Mouse (Mus musculus) liver, embryonic 15.5 days (tissue): ENCODE results near the gene Zfp146. TPM values are rescaled to one million over a fixed set of nuclear protein-coding genes. Genes with fewer than 3 reads are reported as not detected.

Experiments
- ATAC-seq: fragments of 200-750 bp; cut with Nextera tagmentation; 2 replicates; pipeline ENCODE4 v1.8.0; 2017; ENCODE audit warnings: moderate number of reproducible peaks, mild to moderate bottlenecking, moderate library complexity; ENCODE audit not compliant: insufficient read depth
- H3K27ac ChIP-seq: fragments of 300-500 bp; sonication (generic); replicated peaks from 2 replicates; pipeline ENCODE4 v1.5.1; 2015; ENCODE audit warnings: mild to moderate bottlenecking, inconsistent platforms
- H3K27me3 ChIP-seq: fragments of 300-500 bp; sonication (generic); 2 replicates; pipeline ENCODE4 v1.6.1; 2015; ENCODE audit warnings: mild to moderate bottlenecking, inconsistent platforms
- H3K36me3 ChIP-seq: fragments of 300-500 bp; sonication (generic); replicated peaks from 2 replicates; pipeline ENCODE4 v1.6.1; 2015; ENCODE audit warnings: moderate library complexity, mild to moderate bottlenecking, inconsistent platforms
- H3K4me1 ChIP-seq: fragments of 300-500 bp; sonication (generic); replicated peaks from 2 replicates; pipeline ENCODE4 v1.6.1; 2015; ENCODE audit warnings: inconsistent platforms
- H3K4me2 ChIP-seq: fragments of 300-500 bp; sonication (generic); 2 replicates; pipeline ENCODE4 v1.6.1; 2015; ENCODE audit warnings: moderate library complexity, mild to moderate bottlenecking, inconsistent platforms
- H3K4me3 ChIP-seq: fragments of 300-500 bp; sonication (generic); replicated peaks from 2 replicates; pipeline ENCODE4 v1.5.1; 2015; ENCODE audit warnings: mild to moderate bottlenecking, inconsistent platforms
- H3K9ac ChIP-seq: fragments of 300-500 bp; sonication (generic); 2 replicates; pipeline ENCODE4 v1.6.1; 2015; ENCODE audit warnings: moderate library complexity, mild to moderate bottlenecking, inconsistent platforms
- H3K9me3 ChIP-seq: fragments of 300-500 bp; sonication (generic); replicated peaks from 2 replicates; pipeline ENCODE4 v1.6.1; 2016; ENCODE audit warnings: inconsistent platforms
- WGBS: fragments of 180-500 bp; shearing (Covaris S2); methylation state at CpG from one replicate; pipeline ENCODE4 v1.1.7; 2015; ENCODE audit warnings: mixed read lengths; ENCODE audit not compliant: insufficient replicate concordance; 5-methylcytosine and 5-hydroxymethylcytosine counted together
- polyA plus RNA-seq: library from polyadenylated mRNA; unstranded; fragments of >200 nt; fragmentation: Nextera tagmentation; extraction: Ambion mirVana; gene quantifications from 2 replicates; pipeline ENCODE4 v1.2.1, GENCODE M21; 2015

Zfp146 gene
- polyA plus RNA-seq, 1 experiment from 2014 or later = 4.5 TPM

GRCm38 (mm10) chr7:30200200-30200599, 30.6 kb upstream of the Zfp146 start:
- 75% methylated on average over 5 of the region's 5 CpGs for WGBS

DNA sequence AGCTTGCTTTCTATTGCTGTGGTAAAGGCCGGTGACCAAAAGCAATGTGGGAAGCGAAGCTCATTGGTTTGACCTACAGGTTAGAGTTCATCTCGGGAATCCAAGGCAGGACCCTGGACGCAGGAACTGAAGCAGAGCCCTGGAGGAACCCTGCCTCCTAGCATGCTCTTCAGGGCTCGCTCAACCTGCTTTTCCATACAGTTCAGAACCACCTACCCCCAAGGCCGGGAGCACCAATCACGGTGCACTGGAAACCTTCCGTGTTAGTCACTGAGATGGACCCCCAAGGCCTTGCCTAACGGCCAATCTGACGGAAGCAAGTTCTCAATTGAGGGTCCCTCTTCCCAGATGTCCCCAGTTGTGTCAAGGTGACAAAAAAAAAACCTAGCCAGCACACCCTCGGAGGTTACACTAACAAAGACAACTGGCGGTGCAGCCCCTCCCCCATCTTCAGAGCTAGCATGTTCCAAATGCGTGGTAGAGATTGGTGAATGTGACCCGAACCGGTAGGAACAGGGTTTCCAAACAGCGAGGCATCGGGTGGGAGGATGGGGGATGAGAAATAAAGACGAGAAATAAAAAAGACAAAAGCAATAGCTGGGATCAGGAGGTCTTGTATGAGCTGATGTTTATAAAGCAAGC, 30.1 kb upstream of the Zfp146 start:
- Histone ChIP-seq H3K27me3 (no peaks in the 10 kb centered on the region), H3K9me3 (no peaks in the 10 kb centered on the region), H3K9ac (no peak overlapping the region), H3K4me3 (no peak overlapping the region), H3K36me3 (no peaks in the 10 kb centered on the region), H3K4me1 (peaks cover 34% of the 10 kb centered on the region), H3K4me2 (no peak overlapping the region), H3K27ac (no peak overlapping the region)
- 64% methylated on average over 18 of the region's 18 CpGs for WGBS
- ATAC-seq = no peak

More at GRCm38 (mm10) chr7:30200200-30200599, 30.6 kb upstream of the Zfp146 start:
- Histone ChIP-seq H3K9me3 (no peaks in the 10 kb centered on the region), H3K36me3 (no peaks in the 10 kb centered on the region), H3K9ac (no peak overlapping the region), H3K4me1 (peaks cover 35% of the 10 kb centered on the region), H3K27ac (no peak overlapping the region), H3K27me3 (no peaks in the 10 kb centered on the region), H3K4me2 (no peak overlapping the region), H3K4me3 (no peak overlapping the region)
- no peak for ATAC-seq

GRCm38 (mm10) chr7:30198481-30198971, 29.0 kb upstream of the Zfp146 start, which contains the start of gene Capns1:
TSS of gene Capns1 (minus strand) at chr7:30198811.
- Histone ChIP-seq H3K27me3 (no peaks in the 10 kb centered on the region), H3K4me2 (peak within 1 kb of the TSS; percentile 31; the same call in 1 of the 2 replicates), H3K9ac (no peak within 1 kb of the TSS), H3K4me1 (peaks cover 40% of the 10 kb centered on the region), H3K9me3 (no peaks in the 10 kb centered on the region), H3K36me3 (no peaks in the 10 kb centered on the region), H3K4me3 (no peak within 1 kb of the TSS), H3K27ac (no peak within 1 kb of the TSS)
- 5% methylated on average over 8 of the region's 8 CpGs for WGBS
- ATAC-seq = no peak

DNA sequence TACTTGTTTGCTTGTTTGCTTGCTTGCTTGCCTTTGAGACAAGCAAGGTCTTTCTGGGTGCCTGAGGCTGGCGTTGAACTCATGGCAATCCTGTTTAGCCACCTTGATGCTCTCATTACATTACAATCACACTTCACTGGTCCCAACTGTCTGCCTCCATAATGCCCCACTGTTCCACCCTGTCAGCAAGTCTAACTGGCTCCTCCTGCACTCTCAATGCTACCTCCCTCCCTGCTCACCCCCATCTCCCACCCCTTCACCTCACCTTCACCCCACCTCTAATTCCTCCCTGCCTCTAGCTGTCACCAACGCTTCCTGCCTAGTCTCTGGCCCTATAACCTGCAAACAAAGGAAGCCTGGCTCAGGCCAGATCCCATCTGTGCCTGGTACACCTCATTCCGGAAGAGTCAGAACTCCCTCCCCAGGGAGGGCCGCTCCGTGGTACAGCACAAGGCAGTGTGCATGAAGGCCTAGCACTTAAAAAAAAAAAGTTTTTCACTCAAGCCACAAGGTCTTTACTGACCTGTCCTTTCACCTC, 28.1 kb upstream of the Zfp146 start:
- WGBS = 49% methylated on average over 5 of the region's 5 CpGs
- H3K27ac ChIP-seq = no peak overlapping the region
- no peak overlapping the region for H3K4me3 ChIP-seq
- H3K4me2 ChIP-seq = no peak overlapping the region
- no peak overlapping the region for H3K9ac ChIP-seq
- H3K9me3 ChIP-seq = no peaks in the 10 kb centered on the region
- peaks cover 45% of the 10 kb centered on the region for H3K4me1 ChIP-seq
- peaks cover 1% of the 10 kb centered on the region; the same call in 1 of the 2 replicates for H3K36me3 ChIP-seq
- ATAC-seq = no peak
- no peaks in the 10 kb centered on the region for H3K27me3 ChIP-seq

GRCm38 (mm10) chr7:30196171-30196570, 26.6 kb upstream of the Zfp146 start:
- no peaks in the 10 kb centered on the region for H3K9me3 ChIP-seq
- ATAC-seq = no peak
- no peaks in the 10 kb centered on the region for H3K27me3 ChIP-seq
- WGBS = 70% methylated on average over 6 of the region's 6 CpGs
- peaks cover 46% of the 10 kb centered on the region for H3K4me1 ChIP-seq
- H3K4me3 ChIP-seq = no peak overlapping the region
- no peak overlapping the region for H3K9ac ChIP-seq
- no peak overlapping the region for H3K4me2 ChIP-seq
- peaks cover 16% of the 10 kb centered on the region for H3K36me3 ChIP-seq
- H3K27ac ChIP-seq = 0 out of 2 replicates have a peak overlapping the region, but pooled peaks have one; percentile 8

DNA sequence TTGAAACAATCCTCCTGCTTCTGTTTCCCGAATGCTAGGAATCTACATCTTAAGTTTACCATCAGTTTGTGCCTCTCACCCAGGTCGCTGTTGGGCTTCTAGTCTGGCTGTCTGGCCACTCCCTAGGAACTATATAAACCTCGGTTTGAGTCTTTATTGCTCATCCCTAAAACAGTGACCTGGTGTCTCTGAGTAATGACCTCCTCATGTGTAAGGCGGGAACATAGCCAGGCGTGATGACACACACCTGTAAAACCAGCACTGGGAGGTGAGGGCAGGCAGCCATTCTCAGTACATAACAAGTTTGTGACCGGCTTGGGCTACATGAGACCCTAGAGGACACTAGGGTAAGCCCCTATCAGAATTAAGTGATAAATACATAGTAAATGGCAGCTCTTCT, 25.9 kb upstream of the Zfp146 start:
- H3K4me2 ChIP-seq = peak overlapping the region; percentile 88
- no peaks in the 10 kb centered on the region for H3K27me3 ChIP-seq
- ATAC-seq = no peak
- peaks cover 23% of the 10 kb centered on the region for H3K36me3 ChIP-seq
- peak overlapping the region; percentile 79 for H3K4me3 ChIP-seq
- H3K4me1 ChIP-seq = peaks cover 46% of the 10 kb centered on the region
- peak overlapping the region; percentile 87; the same call in 1 of the 2 replicates for H3K27ac ChIP-seq
- 67% methylated on average over 6 of the region's 6 CpGs for WGBS
- H3K9me3 ChIP-seq = no peaks in the 10 kb centered on the region
- peak overlapping the region; percentile 85; the same call in 1 of the 2 replicates for H3K9ac ChIP-seq

DNA sequence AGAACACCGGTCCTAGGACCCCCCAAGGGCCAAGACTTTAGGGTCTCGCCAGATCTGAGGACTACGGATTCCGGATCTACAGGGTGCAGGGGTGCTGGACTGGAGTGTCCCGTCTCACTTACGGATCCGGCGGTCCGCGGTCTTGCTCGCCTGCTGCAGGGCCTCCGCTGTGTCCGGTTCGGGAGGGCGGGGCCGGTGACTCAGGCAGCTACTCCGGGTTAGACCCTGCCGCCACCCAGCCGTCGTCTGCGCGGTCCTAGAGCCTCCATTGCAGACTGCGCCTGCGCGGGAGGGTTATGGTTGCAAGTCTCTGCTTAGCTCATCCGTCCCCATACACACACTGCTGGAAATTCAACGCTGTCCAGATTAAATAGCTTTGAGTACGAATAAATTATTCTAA, 25.3 kb upstream of the Zfp146 start:
- Histone ChIP-seq H3K4me2 (peak overlapping the region; percentile 88), H3K36me3 (peaks cover 29% of the 10 kb centered on the region), H3K9ac (peak overlapping the region; percentile 85), H3K27ac (peak overlapping the region; percentile 87), H3K27me3 (no peaks in the 10 kb centered on the region), H3K4me3 (peak overlapping the region; percentile 79), H3K4me1 (peaks cover 46% of the 10 kb centered on the region), H3K9me3 (no peaks in the 10 kb centered on the region)
- under 1% methylated on average over 28 of the region's 28 CpGs for WGBS
- ATAC-seq = peak; percentile 87

DNA sequence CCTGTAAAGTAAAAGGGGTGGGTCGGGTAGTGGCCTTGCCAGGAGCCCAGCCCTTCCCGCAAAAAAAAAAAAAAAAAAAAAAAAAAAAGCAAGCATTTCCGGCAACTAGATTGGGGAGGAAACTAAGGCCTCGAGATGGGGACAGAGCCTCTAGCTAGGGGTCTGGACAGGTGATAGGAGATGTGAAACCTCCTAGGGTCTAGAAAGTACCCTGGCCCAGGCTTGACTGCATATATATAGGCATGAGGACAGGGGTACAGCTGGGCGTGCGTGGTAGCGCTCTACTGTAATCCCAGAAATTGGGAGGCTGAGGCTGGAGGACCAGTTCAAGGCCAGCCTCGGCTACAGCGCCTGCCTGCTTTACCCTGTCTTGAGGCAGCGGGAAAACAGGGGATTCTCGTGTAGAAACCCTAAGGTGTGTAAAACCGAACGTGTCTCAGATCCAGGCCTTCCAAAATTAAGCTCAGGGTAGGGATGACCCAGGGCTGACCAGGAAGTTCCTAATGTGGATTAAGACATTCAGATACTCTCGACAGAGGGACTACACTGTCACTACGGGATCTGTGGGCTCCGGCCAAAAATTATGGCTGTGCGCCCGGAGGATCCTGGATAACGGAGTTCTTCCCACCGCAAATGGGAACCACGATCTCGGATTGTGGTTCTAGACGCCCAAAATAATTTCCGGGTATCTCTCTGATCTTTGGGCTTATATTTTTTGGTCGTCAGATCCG, 24.7 kb upstream of the Zfp146 start:
- WGBS = under 1% methylated on average over 26 of the region's 26 CpGs
- H3K27ac ChIP-seq = peak overlapping the region; percentile 87
- no peaks in the 10 kb centered on the region for H3K9me3 ChIP-seq
- ATAC-seq = peak; percentile 41
- H3K9ac ChIP-seq = peak overlapping the region; percentile 85
- peaks cover 46% of the 10 kb centered on the region for H3K4me1 ChIP-seq
- H3K27me3 ChIP-seq = no peaks in the 10 kb centered on the region
- H3K4me3 ChIP-seq = peak overlapping the region; percentile 79
- peak overlapping the region; percentile 88 for H3K4me2 ChIP-seq
- peaks cover 34% of the 10 kb centered on the region for H3K36me3 ChIP-seq

DNA sequence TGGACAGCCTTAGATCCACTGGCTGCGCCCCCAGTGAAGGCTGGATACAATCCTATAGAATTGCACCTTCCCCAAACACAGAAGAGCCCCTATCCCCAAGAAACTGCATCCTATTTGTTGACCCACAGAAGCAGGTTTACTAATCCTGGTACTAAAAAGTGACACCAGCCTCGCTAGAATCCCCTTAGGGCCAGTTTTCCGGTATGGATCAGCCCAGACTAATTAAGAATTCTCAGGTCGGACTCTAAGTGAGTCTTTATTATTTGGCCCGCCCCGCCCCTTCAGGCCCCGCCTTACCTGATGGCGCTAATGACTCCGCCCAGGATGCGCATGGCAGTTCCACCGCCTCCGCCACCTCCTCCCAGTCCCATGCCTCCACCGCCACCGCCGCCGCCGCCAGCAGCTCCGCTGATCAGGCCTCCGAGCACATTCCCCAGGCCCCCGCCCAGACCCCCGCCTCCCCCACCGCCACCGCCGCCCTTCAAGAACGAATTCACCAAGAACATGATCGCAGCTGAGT, 24.1 kb upstream of the Zfp146 start:
- Histone ChIP-seq H3K4me3 (peak overlapping the region; percentile 79), H3K9ac (peak overlapping the region; percentile 85), H3K9me3 (no peaks in the 10 kb centered on the region), H3K27me3 (no peaks in the 10 kb centered on the region), H3K36me3 (peaks cover 40% of the 10 kb centered on the region), H3K27ac (peak overlapping the region; percentile 87), H3K4me2 (peak overlapping the region; percentile 88), H3K4me1 (peaks cover 44% of the 10 kb centered on the region)
- peak; percentile 74 for ATAC-seq
- WGBS = 2% methylated on average over 26 of the region's 26 CpGs

DNA sequence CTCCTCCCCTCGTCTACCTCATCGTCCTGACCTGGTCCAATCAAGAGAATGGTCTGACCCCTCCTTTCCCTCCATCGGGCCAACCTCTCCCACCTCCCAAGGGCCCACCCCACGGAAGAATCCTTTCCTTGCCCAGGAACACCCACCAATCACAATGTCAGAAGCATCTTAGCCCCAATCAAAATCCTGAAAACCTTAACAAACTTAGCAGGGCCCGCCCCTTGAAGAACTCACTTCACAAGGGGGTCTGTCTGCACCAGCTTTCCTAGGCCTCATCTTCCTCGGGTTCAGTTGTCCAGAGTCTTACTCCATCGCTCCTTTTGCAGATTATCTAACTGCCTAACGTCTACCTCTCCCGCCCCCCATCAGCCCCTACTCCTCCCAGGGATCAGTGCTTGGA, 23.5 kb upstream of the Zfp146 start:
- 54% methylated on average over 9 of the region's 9 CpGs for WGBS
- peak overlapping the region; percentile 85 for H3K9ac ChIP-seq
- peak overlapping the region; percentile 79 for H3K4me3 ChIP-seq
- H3K36me3 ChIP-seq = peaks cover 46% of the 10 kb centered on the region
- H3K27ac ChIP-seq = peak overlapping the region; percentile 87
- H3K9me3 ChIP-seq = no peaks in the 10 kb centered on the region
- H3K4me2 ChIP-seq = peak overlapping the region; percentile 88
- no peaks in the 10 kb centered on the region for H3K27me3 ChIP-seq
- peaks cover 38% of the 10 kb centered on the region for H3K4me1 ChIP-seq
- ATAC-seq = no peak

GRCm38 (mm10) chr7:30192088-30192487, 22.5 kb upstream of the Zfp146 start:
- no peak for ATAC-seq
- Histone ChIP-seq H3K36me3 (peaks cover 56% of the 10 kb centered on the region), H3K4me2 (no peak overlapping the region), H3K4me1 (peaks cover 37% of the 10 kb centered on the region), H3K9ac (no peak overlapping the region), H3K9me3 (no peaks in the 10 kb centered on the region), H3K27me3 (no peaks in the 10 kb centered on the region), H3K4me3 (no peak overlapping the region), H3K27ac (no peak overlapping the region)
- 84% methylated on average over 12 of the region's 12 CpGs for WGBS
